Mouse (Mus musculus): ENCODE measurements at regions not wholly inside any gene's neighbourhood (a gene's known extent, or its start where the extent isn't known, plus 50 kb on each side); places are given as distances from the start of the nearest gene placed in this dataset.

GRCm38 (mm10) chr4:9218380-9218779 is 979.5 kb upstream of the Car8 start:
- no peak for DNase-seq

DNA sequence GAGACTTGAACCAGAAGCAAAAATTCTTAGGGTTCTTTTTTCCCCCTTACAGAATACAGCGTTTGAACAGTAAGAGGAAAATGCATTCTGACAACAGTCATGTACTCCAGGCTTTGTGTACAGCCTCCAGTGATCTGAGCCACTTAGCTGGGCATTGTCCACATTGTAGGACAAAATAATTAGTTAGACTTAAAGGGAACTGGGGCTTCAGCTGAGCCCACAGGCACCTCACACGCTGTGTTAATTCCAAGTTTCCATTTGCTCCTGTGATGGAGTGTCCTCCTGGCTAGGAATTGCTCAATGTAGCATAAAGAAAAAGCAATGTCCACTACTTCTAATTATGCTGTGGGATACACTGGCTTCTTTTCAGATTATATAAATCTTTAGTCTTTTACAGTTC is 969.8 kb upstream of the Car8 start:
- no peak for DNase-seq

DNA sequence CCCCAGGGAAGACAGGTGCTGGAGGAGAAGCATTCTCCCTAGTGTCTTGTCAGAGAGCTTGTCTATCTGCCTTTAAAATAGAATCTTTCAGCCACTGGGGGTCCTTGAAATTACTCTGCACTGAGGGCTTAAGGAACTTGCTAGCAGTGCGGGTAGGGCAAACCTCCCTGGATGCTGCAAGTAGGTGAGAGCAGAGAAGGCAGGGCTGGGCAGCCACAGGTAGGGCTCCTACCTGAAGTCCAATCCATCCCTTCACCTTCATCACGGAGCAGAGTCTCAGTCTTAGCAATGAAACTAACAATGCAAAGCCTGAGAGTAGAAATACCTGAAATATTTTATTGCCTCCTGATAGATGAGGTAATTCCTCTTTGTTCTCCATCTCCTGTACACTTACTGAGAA is 961.2 kb upstream of the Car8 start:
- DNase-seq = no peak

- DNase-seq = no peak
Measured at GRCm38 (mm10) chr4:9196435-9196834, 957.6 kb upstream of the Car8 start.

DNA sequence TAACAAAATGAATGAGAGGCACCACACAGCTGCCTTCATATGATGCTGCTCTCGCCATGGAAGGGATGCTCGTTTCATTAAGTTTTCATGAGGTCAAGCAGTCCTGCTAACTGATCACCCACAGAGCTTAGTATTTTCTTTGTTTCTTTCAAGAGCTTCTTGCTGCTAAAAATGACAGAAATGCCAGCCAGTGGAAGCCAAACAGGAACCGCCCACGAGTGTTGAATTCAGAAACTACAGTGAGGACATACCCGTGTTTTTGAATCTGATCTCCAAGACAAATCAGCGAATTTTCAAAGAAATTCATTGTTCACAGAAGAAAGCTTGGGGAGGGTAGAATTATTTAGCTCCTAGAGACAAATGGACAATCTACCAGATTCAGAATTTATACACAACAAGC is 954.3 kb upstream of the Car8 start:
- DNase-seq = no peak

DNA sequence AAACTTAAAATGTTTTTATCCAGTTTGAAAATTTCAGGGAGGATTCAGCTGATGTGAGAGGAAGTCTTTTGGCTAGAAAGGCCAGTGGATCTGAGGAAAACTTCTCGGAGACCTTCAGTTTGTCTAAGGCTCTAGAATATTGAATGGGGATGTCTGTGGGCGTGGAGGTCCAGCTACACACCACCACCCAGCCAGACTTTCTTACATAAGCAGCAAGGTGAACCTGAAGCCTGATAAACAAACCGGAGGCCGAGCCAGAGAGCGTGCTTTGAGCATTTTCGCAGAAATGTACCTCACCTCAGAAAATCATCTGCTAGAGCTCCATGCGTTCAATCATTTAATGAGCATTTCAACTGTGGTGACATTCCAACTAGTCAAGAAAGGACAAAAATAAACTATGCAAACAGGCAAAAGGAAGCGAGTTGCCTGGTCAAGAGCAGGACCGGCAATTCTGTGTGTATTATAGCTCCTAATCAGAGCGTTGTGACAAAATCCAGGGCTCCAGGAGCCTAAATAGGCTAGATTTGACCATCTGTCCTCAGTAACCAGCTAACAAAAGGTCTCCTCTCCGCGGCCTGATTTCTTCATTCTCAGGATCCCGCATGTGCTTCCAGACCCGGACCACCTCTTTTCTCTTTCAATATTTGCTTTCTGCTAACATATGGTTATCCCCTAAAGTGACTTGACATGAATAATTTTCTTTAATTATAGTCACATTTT is 946.5 kb upstream of the Car8 start:
- peak; percentile 39 for DNase-seq

GRCm38 (mm10) chr4:9184451-9185121 is 945.7 kb upstream of the Car8 start:
- DNase-seq = peak; percentile 68

GRCm38 (mm10) chr4:9174365-9174764 is 935.5 kb upstream of the Car8 start:
- DNase-seq = no peak

- DNase-seq = no peak
Measured at GRCm38 (mm10) chr4:9162374-9162773, 923.5 kb upstream of the Car8 start.

DNA sequence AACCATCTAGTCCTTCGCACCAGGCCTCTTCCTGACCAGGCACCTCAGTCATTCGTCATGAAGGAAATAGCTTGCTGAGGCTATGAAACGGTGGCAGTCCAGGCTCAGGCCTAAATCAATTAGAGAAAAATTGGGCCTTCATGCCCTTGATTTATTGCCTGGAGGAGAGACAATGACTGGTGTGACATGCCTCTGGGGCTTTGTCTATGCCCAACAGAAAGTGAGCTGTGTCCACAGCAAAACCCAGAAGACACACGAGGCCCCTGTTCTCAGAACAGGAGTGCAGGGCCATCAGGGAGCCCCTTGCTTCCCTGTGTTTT is 922.9 kb upstream of the Car8 start:
- peak; percentile 34 for DNase-seq

- no peak for DNase-seq
Measured at GRCm38 (mm10) chr4:9161068-9161813, 922.4 kb upstream of the Car8 start.

GRCm38 (mm10) chr4:9147732-9148131 is 908.9 kb upstream of the Car8 start:
- DNase-seq = peak; percentile 62

DNA sequence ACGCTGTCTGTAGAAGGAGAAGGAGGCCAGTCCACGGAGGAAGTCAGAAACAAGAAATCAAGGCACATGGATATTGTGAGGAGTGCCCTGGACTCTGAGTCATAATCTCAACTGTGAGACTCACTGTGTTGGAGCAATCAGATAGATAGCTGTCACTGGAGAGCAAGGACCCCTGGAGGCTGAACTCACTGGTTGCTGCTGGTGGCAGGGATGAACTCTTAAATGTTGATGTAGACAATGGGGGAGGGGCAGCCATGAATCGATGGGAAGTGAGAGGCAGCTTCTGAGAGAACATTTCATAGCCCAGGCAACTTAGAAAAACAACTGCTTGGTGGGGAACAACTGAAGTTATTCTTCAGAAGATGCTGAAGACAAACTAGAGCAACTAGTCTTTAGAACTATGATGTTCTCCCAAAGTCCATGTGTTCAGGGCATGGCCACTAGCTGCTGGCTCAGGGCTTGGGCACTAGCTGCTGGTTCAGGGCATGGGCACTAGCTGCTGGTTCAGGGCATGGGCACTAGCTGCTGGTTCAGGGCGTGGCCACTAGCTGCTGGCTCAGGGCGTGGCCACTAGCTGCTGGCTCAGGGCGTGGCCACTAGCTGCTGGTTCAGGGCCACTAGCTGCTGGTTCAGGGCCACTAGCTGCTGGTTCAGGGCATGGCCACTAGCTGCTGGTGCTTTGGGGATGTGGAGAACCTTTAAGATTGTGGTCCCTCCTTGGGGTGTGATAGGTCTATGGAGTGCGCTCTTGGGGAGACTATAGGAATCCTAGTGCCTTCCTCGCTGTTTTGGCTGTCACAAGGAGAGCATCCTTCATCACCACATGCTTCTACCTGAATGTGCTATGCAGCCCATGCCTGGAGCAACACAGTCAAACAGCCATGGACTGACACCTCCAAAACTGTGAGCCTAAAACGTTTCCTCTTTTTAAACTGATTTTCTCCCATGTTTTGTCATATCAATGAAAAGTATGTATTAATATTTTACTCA is 905.7 kb upstream of the Car8 start:
- DNase-seq = no peak

GRCm38 (mm10) chr4:9143087-9143486 is 904.2 kb upstream of the Car8 start:
- DNase-seq = no peak

- no peak for DNase-seq
Measured at GRCm38 (mm10) chr4:9141946-9142683, 903.3 kb upstream of the Car8 start.

- no peak for DNase-seq
Measured at GRCm38 (mm10) chr4:9140691-9141090, 901.9 kb upstream of the Car8 start.

- DNase-seq = no peak
Measured at GRCm38 (mm10) chr4:9136657-9137056, 897.8 kb upstream of the Car8 start.

GRCm38 (mm10) chr4:9136188-9136569 is 897.3 kb upstream of the Car8 start:
- DNase-seq = peak; percentile 52

- DNase-seq = peak; percentile 95
Measured at GRCm38 (mm10) chr4:9135481-9136187, 896.8 kb upstream of the Car8 start.

DNA sequence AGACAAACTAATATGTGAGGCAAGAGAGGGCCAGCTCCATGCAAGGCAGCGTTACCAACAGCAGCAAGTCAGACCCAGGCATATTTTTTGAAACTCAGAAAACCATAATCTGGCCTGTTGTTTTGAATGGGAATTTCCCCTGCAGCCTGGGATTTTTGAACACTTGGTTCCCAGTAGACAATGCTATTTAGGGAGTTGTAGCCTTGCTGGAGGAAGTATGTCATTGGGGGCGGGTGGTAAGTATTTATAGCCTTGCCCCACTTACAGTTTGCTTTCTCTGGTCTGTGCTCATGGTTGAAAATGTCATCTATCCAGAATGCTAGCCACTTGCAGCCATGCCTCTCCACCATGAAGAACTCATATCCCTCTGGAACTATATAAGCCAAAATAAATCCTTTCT is 894.9 kb upstream of the Car8 start:
- DNase-seq = no peak

DNA sequence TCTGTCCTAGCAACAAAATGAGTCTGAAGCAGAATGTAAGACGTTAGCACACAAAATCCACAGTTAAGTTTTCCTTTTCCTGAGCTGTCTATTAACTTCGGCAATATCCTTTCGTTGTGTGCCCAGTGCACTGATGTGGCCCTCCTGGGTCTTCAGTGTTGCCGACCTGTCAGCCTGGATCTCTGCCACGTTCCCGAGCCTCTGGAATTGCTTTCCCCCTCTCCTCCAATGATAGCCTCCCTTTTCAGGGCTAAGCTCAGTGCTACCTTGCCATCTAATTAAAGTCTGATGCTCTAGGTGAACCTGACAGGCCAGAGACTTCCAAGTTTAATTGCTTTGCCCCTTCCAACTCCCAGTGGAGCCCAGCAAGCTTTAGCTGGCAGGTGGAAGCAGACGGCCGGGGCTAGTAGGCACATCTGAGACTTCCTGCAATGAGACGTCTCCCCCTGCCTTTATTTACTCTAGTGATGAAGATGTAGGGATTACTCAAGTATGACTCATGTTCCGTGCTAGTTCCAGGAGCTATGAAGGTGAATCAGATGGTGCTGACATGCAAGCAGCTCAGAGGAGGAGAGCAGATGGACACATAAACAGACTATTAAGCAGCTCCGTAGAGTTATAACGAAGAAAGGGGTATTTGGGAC is 894.3 kb upstream of the Car8 start:
- DNase-seq = no peak
